Mouse (Mus musculus) embryo, embryonic 11 days (tissue): ENCODE data around the gene Nup107.
A peak's percentile ranks its signal among the peaks of the same experiment; 100 is the strongest.
"Not testable (repeated sequence)": the region's sequence is repeated elsewhere in the genome, so short reads cannot be mapped to it uniquely, and the experiment has no call there.

Source experiments
- DNase-seq: peaks from one replicate; pipeline ENCODE4 v3.0.0-alpha.2; 2015

The Nup107 gene

DNA sequence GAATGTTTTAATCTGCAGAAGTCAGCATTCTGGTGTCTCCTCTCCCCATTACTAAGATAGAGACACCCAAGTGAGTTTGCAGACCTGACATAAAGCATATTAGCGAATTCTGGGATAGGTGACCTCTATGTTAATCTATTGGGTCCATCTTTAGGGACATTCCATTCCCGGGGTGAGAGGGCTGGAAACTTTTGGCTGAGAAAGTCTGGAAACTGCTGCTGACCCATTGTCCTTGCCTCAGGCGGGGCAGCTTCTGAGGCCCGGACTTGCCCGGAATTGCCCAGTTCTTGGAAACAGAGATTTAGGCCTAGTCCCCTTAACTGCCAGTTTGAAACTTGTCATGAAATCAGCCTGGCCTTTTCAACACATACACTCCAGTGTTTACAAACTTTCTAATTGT is 81.1 kb downstream of the Nup107 start:
- DNase-seq = no peak

- peak; percentile 97 for DNase-seq
Observed at GRCm38 (mm10) chr10:117710604-117711141, 81.8 kb downstream of the Nup107 start, which contains the start of gene Mdm2. TSS of gene Mdm2 (minus strand) at chr10:117710758.

- peak; percentile 91 for DNase-seq
Observed at GRCm38 (mm10) chr10:117709930-117710603, 82.4 kb downstream of the Nup107 start.

DNA sequence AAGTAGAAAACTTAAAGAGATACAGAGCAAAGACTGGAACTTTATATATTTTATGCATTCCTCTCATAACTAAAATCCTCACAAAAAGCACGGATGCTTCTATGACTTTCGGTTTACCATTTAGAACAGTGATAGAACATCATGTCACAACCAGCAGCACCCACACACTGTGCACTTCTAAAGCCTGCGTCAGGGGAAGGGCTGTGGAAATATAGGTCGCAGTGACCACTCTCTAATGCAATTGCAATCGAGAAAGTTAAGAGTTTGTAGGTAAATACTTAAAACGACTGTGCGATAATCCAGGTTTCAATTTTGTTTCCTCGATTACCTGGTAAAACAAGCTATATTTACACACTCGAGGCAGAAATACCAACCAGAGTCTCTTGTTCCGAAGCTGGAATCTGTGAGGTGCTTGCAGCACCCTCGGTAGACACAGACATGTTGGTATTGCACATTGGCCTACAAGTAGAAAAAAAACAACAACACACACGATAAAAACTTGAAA is 83.1 kb downstream of the Nup107 start:
- no peak for DNase-seq

DNA sequence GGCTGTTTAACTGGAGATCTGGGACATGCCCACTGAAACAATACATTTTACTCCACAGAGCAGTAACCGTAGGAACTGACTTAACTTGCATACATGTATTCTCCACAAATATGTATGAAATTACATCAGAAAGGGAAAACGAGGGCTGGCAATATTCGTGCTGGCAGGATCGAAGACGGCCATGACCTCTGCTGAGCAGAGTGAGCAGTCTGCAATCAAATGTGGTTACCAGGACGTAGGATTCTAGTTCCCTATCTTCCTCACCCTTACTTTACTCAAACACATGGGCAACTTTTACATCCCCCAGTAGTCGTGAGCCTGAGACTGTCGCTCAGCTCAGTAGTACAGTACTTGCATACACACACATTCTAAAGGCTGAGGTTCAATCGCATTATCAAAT is 83.6 kb downstream of the Nup107 start:
- DNase-seq = no peak

DNA sequence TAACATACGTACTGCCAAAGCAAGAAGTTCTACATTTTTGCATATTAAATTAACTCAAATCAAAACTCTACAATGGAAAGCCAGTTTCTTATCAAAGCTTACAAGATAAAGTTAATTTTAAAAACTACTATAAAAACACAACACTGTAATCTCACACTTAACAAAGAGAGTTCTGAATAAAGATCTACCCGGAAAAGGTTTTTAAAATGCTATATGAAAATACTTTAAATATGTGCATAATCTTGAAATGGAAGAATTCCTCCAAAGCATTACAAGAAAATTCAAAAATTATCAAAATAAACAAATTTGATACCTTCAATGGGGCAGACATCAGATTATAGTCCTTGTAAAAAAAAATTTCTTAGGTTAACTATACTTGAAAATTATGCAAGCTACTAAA is 84.1 kb downstream of the Nup107 start:
- DNase-seq = no peak

GRCm38 (mm10) chr10:117707114-117707838 is 85.2 kb downstream of the Nup107 start:
- no peak for DNase-seq

DNA sequence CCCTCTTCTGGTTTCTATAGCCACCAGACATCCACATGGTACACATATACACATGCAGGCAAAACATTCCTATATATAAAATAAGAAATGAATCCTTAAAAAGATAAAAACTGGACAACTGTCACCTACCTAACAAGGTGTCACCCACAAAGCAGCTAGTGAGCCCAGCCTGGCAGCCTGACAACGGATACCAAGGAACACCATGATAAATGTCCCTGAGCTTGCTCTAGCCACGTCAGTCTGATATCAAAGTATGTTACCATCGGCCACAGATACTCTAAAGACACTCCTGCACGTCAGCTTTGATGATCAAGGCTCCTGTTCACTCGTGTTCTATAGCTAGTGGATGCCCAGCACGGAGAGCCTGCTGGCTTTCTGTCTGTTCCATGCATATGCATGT is 86.1 kb downstream of the Nup107 start:
- no peak for DNase-seq

DNA sequence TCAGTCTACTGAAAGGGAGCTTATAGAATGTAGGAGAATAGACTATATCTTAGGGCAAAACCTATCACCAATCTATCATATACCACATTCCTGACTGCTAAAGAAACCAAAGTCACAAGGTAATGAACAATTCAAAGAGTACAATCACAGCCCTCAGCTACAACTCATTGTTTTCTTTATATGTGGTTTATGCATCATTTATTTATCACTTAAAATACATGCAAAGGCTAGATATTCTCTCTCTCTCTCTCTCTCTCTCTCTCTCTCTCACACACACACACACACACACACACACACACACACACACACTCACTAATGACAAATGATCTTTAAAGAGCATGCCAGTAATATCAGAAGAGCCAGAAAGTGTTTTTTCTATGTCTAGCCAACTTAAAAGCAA is 86.7 kb downstream of the Nup107 start:
- DNase-seq = no peak

GRCm38 (mm10) chr10:117704964-117705335 is 87.6 kb downstream of the Nup107 start:
- no peak for DNase-seq

DNA sequence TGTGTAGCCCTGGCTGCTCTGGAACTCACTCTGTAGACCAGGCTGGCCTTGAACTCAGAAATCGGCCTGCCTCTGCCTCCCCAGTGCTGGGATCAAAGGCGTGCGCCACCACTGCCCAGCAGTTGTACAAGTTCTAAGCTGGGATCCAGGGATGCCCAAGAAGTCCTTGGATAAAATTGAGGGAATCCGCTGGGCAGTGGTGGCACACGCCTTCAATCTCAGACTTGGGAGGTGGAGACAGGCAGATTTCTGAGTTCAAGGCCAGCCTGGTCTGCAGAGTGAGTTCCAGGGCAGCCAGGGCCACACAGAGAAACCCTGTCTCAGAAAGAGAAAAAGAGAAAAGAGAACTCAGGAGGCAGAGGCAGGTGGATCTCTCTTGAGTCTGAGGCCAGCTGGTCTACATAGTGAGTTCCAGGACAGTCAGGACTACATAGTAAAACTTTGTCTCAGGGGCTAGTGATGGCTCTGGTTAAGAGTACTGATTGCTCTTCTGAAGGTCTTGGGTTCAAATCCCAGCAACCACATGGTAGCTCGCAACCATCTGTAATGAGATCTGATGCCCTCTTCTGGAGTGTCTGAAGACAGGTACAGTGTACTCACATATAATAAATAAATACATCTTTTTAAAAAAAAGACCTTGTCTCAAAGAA is 88.1 kb downstream of the Nup107 start:
- not testable (repeated sequence) for DNase-seq

- DNase-seq = no peak
Observed at GRCm38 (mm10) chr10:117703506-117703905, 89.0 kb downstream of the Nup107 start.

- no peak for DNase-seq
Observed at GRCm38 (mm10) chr10:117702024-117702833, 90.3 kb downstream of the Nup107 start.

GRCm38 (mm10) chr10:117701034-117701829 is 91.3 kb downstream of the Nup107 start:
- no peak for DNase-seq
